Mouse (Mus musculus): ENCODE measurements around the gene Apc2.
A peak's percentile ranks its signal among the peaks of the same experiment; 100 is the strongest.
"Not testable (repeated sequence)": the region's sequence is repeated elsewhere in the genome, so short reads cannot be mapped to it uniquely, and the experiment has no call there.

Gene Apc2

DNA sequence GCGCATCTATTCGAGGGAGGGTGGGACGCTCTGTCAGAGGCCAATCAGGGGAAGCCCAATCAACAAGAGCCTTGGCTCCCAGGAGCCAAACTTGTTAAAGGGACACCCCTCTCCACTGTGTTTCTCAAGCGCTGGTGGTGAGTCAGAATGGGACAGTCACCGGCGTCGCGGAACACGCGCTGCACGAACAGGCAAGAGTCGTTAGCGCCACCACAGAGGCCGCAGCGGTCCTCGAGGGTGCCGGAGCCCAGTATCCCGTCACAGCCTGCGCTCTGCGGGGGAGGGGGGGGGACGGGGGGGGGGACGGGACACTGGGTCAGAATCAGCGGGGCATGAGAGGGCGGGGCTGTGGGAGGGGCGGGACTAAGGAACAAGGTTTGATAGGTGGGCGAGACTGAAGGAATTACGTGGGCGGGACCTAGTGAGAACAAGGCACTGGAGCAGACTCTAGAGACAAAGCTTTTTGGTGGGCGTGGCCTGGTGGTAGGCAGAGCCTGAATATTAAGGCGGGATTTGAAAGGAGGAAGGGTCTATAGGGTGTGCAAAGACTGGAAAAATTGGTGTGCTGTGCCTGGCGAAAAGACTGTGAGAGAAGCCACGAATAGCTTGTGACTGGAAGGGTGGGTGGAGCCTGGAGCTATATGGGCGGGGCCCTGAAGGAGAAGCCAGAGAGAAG, 47.1 kb downstream of the Apc2 start:
- peak; percentile 74 for DNase-seq (ENCODE audit: extremely low spot score)

DNA sequence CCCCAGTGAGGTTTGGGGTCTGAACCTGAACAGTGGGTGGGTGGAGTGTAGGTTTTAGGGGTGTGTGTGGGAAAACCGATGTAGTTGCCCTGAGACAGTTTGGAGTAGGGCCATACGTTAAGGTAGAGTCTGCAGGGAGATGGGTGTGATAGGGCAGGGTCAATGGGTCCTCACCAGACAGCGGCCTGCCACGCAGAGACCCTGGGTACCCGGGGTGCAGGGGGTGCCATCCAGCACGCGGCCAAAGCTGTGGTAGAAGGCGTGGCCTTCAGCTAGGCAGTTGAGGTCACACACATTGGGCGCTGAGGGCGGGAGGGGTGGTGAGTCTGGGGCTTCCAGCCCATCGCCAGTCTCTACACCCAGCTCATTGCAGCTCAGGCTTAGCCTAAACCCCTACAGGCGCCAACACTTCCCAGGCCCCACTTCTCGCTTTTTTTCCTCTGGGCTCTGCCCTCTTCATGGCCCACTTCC, 47.7 kb downstream of the Apc2 start:
- DNase-seq (ENCODE audit: extremely low spot score): no peak

DNA sequence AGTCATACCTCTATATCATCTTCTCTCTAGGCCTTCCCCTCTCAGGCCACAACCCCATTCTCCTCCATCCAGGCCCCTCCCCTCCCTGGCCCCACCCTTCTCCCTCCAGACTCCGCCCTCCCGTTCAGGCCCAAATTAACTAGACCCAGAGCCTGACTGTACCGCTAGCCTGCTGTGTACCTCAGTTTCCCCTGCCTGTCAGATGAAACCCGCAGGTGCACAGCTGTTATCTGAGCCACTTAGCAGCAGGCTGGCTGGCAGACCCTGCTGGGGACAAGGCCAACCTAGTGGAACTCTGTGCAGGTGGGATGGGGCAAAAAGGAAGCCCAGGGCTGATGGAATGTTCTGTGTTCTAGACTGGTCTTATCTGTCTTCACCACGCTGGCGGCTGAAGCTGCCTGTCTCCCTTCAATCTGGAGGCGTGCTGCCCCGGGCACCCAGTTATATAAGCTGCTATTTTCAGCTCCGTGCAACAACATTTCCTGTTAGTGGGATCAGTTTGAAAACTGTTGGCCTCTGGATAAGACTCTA, 48.4 kb downstream of the Apc2 start:
- no peak for DNase-seq (ENCODE audit: extremely low spot score)

DNA sequence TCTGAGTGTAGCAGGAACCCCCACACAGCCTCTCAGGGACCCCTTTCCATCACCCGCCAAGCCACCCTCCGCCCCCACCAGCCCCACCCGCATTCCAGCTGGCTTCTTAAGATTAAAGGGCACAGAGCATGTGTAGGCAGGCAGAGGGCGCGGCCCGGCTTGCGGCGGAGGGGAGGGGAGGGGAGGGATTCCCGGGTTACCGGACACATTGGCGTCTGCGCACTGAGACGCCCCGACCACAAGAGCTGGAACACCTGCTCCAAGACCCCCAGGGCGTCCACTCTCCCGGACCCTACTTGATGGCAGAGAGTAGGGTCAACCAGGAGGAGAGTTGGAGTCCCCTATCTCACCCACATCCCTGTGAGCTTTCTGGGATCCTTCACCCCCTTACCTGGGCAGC, 49.3 kb downstream of the Apc2 start:
- DNase-seq (ENCODE audit: extremely low spot score): no peak

DNA sequence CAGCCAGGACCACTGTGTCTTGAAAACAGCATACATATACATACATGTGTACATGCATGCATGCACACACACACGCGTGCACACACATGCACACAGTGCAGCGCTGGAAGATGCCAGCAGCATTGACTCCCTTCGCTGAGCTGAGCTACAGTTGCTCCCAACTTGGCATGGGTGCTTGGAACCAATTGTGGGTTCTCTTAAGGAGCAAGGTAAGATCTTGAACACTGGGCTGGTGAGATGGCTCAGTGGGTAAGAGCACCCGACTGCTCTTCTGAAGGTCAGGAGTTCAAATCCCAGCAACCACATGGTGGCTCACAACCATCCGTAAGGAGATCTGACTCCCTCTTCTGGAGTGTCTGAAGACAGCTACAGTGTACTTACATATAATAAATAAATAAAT, 50.2 kb downstream of the Apc2 start:
- DNase-seq (ENCODE audit: extremely low spot score): not testable (repeated sequence)

DNA sequence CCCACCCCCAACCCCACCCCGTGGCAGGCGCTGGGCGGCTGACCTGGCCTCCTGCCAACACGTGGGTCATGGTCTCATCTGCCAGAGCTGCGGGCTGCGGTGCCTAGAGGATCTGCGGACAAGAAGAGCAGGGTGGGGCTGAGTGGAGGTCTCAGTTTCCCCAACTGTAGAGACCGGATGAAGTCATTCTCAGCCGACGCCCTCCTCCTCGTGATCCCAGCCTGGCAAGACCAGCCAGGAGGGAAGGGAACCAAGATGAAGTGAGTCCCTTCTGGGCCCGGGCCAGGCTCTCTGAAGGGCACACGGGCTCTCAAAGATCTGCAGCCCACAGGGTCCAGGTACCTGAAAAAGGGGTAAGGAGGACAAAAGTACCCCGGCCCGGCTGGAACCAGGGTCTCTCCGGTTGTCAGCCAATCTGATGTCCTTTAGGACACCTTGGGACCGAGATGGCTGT, 51.8 kb downstream of the Apc2 start:
- DNase-seq (ENCODE audit: extremely low spot score): no peak

DNA sequence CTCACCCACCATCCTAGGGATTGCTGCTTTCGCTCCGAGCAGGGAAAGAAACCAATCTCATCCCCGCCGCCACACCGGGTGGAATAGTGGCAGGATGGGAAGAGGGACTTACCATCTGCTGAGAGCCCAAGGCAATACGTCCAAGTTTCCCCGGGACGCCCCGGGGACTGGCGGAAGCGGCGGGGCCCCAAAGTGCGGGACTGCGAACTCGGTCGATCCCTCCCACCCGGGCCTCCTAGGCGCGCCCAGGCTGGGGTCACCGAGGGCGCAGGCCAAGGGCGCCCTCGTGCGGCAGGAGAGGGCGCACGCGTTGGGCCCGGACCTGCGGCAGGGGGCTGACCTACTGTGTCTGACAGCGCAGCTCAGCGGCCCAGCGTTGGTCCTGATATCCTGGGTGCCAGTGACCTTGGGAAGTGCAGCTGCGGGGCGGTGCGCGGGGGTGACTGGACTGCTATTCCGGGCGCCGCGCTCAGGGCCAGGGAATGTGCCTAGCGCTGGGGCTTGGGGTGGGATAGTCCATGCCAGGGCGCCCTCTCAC, 52.5 kb downstream of the Apc2 start, which contains the start of gene Adamtsl5:
Adamtsl5 (minus strand) TSS at position 169 of the 538 bp plus-strand sequence.
- DNase-seq (ENCODE audit: extremely low spot score): peak; percentile 74

DNA sequence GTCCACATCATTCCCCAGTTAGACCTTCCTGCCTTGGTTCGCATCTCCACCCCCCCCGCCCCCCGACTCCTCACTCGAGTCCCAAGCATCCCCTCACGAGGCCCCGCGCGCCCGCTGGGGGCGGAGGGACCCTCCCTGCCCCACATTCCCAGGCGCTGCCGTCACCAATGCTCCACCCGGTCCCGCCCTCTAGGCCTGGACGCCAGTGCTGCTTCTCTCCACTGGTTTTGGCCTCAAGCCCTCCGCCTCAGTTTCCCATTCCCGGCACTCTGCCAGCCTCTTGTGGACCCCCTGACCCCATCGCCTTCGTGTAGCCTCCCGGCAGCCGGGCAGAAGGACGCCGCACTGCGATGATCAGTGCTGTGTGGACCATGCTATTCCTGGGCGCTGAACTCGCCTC, 53.2 kb downstream of the Apc2 start:
- DNase-seq (ENCODE audit: extremely low spot score): no peak

DNA sequence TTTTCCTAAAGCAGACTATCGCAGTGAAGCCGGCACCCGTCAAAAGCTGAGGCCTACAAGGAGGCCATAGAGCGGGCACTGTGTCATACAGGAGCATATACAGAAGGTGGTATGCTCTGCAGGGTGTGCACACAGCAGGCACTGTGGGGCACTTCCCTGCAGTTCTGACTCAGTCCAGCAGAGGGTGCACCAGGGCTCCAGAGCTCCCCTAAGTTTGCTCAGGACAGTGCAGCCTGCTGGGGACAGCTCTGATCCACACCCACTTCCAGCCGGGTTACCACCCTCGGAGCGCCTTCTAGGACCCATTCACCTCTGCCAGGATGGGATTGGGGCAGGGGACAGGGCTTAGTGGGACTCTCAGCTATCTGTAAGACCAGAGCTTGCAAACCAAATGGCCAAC, 54.5 kb downstream of the Apc2 start:
- DNase-seq (ENCODE audit: extremely low spot score): peak; percentile 87

DNA sequence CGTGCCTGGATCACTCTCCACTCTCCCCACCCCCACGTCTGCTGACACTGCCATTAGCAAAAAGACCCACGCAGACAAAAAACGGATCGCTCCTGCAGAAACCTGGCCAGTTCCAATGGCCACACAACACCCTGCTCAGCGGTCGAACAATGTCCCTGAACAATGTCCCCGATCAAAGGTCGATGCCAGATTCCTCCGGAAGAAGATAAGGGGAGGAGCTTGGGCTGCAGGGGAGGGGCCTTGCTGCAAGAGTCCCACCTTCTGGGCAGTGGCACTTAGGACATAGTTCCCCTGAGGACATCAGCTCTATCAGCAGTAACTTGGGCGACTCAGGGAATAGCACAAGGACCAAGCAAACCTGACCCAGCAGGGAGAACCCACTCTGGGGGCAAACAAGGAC, 56.1 kb downstream of the Apc2 start:
- DNase-seq (ENCODE audit: extremely low spot score): no peak

DNA sequence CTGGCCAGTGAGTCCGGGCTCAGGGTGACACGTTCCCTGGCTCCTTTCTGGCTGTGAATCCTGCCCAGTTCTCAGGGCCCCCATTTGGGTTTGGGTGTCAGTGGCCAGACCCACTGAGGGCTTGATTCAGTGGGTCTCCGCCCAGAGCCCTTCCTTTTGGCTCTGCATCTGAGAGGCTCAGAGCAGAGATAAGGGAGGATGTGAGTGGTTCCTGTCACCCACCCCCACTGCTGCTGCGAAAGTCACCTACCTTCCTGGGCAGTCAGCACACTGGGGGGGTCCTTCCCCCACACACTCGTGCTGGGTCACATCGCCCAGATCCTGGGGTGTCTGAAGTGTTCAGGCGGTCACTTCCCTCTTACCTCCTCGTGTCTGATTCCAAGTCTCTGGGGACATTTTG, 57.0 kb downstream of the Apc2 start:
- no peak for DNase-seq (ENCODE audit: extremely low spot score)

DNA sequence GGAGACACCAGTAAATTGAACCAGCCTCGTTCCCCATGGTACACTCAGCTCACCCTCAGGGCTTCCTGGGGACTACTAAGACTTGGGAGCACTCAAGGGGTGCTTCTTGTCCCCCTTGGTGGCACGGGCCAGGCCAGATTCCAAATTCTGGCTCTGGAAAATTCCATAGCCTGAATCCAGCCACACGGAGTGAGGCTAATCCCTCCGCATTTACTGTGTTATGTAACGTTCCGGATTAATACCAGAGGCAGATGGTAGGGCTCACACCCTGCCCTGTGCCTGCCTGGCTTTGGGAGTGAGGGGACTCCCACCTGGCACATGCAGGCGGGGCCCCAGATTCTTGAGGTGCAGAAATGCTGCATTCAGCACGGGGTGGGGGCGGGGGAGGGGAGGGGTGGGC, 59.7 kb downstream of the Apc2 start:
- DNase-seq (ENCODE audit: extremely low spot score): no peak

DNA sequence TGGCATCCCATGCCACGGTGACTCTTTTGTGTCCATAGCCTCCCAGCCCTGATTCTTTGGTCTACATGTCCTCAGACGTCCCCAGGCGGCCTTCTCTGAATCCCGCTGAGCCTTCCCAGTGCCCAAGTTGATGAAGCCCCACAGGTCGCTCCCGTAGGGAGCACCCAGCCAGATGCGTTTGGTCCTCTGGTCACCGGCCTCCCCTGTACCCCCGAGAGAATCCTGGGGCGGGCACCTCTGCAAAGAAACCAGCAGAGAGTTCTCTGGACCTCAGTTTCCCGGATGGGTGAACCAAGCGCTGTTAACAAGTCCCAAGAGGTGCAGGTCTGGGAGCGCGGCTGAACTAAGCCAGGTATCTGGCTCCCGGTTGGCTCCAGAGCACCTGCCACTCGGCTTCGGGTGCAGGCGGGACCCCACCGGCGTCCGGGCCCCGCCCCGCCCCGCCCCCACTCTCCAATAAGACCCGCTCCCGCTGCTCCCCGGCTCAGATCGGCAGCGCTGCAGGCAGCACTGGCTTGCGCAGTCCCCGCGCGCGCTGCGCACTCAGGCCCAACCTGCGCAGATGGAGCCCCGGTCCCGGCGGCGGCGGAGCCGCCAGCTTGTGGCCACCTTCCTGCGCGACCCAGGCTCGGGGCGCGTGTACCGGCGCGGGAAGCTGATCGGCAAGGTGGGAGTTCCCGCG, 60.4 kb downstream of the Apc2 start, which contains the start of gene Plk5:
Plk5 (plus strand) TSS at position 459 of the 682 bp plus-strand sequence.
- DNase-seq (ENCODE audit: extremely low spot score): no peak

DNA sequence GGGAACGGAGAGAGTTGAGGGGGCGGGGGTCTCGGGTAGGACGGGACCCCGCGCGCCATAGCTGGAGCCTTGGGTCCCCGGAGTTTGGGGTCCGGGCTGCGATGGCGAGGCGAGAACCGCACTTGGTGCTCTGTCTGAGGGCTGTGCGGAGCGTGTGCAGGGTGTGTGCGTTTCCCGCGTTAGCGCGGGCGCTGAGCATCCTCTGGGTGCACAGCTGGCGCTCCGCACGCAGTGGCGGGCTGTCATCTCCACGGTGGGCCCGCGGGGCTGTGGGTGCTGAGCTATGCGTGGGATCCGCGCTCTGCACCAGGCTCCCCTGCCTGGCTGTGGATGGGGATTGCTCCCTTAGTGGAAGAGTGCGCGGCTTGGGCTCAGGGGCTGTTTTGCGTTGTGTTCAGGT, 61.0 kb downstream of the Apc2 start:
- no peak for DNase-seq (ENCODE audit: extremely low spot score)

DNA sequence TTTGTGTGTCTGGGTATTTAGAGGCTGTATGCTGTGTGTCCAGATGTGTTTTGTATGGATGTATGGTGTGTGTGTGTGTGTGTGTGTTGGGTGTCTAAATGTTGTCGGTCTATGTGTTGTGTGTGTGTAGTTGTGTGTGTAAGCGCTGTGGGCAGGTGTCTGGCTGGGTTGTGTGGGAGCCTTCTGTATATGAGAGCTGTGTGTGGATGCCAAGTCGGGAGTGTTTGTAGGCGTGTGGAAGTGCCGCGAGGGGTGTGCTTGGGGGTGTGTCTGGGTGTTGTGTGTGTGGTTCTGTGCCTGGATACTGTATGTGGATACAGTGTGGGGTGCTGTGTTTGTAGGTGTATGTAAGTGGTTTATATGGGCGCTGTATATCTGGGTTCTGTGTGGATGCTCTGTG, 61.6 kb downstream of the Apc2 start:
- no peak for DNase-seq (ENCODE audit: extremely low spot score)

DNA sequence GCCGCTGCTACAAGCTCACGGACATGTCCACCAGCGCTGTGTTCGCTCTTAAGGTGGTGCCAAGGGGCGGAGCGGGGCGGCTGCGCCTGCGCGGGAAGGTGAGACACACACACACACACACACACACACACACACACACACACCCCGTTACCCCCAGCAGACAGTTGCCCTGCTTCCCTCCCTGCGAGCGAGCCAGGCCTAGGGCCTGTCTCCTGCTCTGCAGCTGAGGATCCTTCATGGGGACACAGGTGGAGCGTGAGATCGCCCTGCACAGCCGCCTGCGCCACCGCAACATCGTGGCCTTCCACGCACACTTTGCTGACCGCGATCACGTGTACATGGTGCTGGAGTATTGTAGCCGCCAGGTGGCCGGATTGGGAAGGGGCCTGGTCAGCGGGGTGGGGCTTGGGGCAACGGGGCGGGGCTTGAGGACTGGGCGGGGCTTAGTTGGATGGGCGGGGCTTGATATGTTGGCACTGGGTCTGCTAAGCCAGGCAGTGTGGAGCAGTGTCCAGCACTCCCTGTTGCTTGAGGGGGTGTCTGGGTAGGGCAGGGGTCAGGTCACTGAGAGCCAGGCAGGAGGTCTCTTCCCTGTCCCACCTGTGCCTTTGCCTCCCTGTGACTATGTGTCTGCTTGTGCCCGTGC, 62.3 kb downstream of the Apc2 start:
- DNase-seq (ENCODE audit: extremely low spot score): no peak

DNA sequence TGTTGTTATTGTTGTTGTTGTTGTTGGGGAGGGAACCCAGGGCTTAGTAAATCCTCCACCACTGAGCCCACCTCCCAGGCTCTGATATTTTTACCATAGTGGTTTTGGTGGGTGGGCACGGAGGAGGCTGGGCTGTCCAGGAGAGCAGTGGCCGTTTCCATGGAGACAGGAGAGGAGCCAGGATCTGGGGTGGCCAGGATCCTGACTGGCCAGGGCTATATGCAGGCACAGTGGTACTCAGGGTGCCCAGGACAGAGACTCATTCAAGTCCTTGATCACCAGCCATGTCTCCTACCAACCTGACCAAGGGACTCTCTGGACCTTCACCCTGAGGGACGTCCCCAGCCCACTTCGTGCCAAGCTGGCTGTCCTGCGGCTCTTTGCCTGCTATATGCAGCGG, 68.0 kb downstream of the Apc2 start:
- no peak for DNase-seq (ENCODE audit: extremely low spot score)

DNA sequence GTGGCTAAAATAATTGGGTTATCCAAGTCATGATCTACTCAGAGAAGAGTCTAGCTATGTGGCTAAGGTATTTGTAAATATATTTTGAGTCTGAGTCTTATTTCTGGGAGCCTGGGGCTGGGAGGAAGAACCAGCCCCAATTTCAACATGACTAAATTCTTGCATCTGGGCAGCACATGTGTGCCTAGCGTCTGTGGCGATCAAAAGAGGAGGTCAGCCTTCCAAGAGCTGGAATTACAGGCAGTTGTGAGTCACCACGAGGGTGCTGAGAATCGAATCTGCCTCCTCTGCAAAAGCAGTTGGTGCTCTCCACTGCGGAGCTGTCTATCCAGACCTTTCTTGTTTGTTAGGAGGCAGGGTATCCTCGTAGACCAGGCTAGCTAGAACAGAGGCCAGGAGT, 70.0 kb downstream of the Apc2 start:
- no peak for DNase-seq (ENCODE audit: extremely low spot score)

Measured in embryo, embryonic 9.5 days (tissue).